Mouse (Mus musculus) thymus, adult 2 months (tissue): ENCODE data around the gene Evl.

ENCODE experiments used
- CTCF ChIP-seq: fragments of 200-500 bp; IDR thresholded peaks from 2 replicates; pipeline ENCODE4 v1.5.1; 2012; ENCODE audit warnings: mild to moderate bottlenecking, control low read depth, low read length, moderate library complexity, borderline replicate concordance; ENCODE audit not compliant: control insufficient read depth, poor library complexity, insufficient read depth; ENCODE audit errors: extremely low read depth
- POLR2A ChIP-seq: fragments of 200-500 bp; IDR thresholded peaks from 2 replicates; pipeline ENCODE4 v1.6.1; 2012; ENCODE audit warnings: mild to moderate bottlenecking, low read length, control low read depth, moderate library complexity; ENCODE audit not compliant: control insufficient read depth, poor library complexity, insufficient read depth; ENCODE audit errors: extremely low read depth

- no peak for TF ChIP-seq POLR2A
- TF ChIP-seq CTCF: no peak
Measured at GRCm38 (mm10) chr12:108723841-108724240, 169.3 kb downstream of the Evl start.
